Comparison of ENCODE assay signal across 8 mouse cellular contexts in the genomic region with DNA sequence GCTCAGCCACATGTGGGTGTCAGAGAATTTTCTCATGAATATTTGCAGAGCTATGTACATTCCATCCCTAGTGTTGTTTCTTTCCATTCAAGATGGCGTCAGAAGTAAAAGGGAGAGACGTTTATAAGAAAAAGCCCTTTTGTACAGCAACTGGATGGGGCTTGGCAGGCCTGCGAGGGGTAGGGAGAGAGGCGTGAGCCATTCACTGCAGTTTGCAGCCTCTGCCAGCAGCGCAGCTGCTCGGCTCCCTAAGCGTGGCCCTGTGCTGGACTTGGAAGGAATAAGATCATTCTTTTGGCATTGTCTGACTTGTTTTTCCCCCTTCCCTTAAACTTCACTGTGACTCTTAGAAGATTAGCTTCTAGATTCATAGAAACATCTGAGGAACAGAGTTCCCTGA. TPM values are rescaled to one million over a fixed set of nuclear protein-coding genes. Genes with fewer than 3 reads are reported as not detected.
DNase-seq lines count a peak whose midpoint lies in the region; TF ChIP-seq lines count a peak whose summit lies in the region.
"Had no signal": no experiment of that assay in that cellular context is flagged by ENCODE, and none has a peak within 500 bp of the region (broad histone marks: within the 10 kb centered on the region; RNA-seq: fewer than 3 reads in every experiment).

No protein-coding gene starts in this region.

- TF ChIP-seq CTCF in left cerebral cortex, adult 2 months (IDR thresholded peaks at IDR 0.05) = no peak

- no peak overlapping the region for H3K4me3 ChIP-seq in left cerebral cortex, adult 2 months
- H3K4me3 ChIP-seq: embryonic facial prominence, embryonic 12.5 days had no signal

- peak in 1 of 2 experiments; percentile 13 for DNase-seq in left cerebral cortex, adult 2 months (ENCODE audit: extremely low spot score in 1 of 2, low spot score in 2 of 2)
- DNase-seq in left cerebral cortex, adult 9 months (ENCODE audit: low spot score in 2 of 2) = no peak
- peak; percentile 48 to 73 for DNase-seq in gastrocnemius, adult 8-10 months (ENCODE audit: low spot score in 2 of 2)
- DNase-seq in heart, postnatal 10 days = peak; percentile 77 to 83
- DNase-seq in right cerebral cortex, postnatal 14 days = peak; percentile 18
- DNase-seq in embryo, embryonic 11 days = no peak
- DNase-seq in cerebellum, postnatal 36 days = no peak

- intact Hi-C loops in left cerebral cortex, adult 2 months (cut with DNase I) = no loop called here
- intact Hi-C loops in heart, postnatal 10 days (cut with DNase I) = loop anchor here (1.0 kb wide), 1 partner anchor 10 kb away; no protein-coding TSS in a partner anchor

- H3K27ac ChIP-seq in left cerebral cortex, adult 2 months = peak overlapping the region; percentile 7; the same call in 1 of the 2 replicates
- H3K27ac ChIP-seq: embryonic facial prominence, embryonic 12.5 days had no signal

RNA-seq across cellular contexts. Expression of a gene that starts 14.9 kb away (rescaled TPM):
- total RNA-seq in left cerebral cortex, adult 2 months (2021) = 10 to 100 TPM; 10.1 to 10.8 TPM
- total RNA-seq in gastrocnemius, adult 8-10 months (2022) = 1 to 10 TPM; 1.7 to 2.5 (median 2.0) TPM
- 10 to 100 TPM; 17.4 to 18.9 TPM for total RNA-seq in heart, postnatal 10 days (2021)

RNA-seq across cellular contexts. Expression of a gene that starts 34.5 kb away (rescaled TPM):
- total RNA-seq in left cerebral cortex, adult 2 months (2021) = 10 to 100 TPM; 41.6 to 42.5 TPM
- total RNA-seq in gastrocnemius, adult 8-10 months (2022) = 10 to 100 TPM; 11.6 to 14.0 (median 11.9) TPM
- total RNA-seq in heart, postnatal 10 days (2021) = 10 to 100 TPM; 12.4 to 15.5 TPM

RNA-seq across cellular contexts. Expression of a gene that starts 34.7 kb away (rescaled TPM):
- 10 to 100 TPM; 11.7 to 14.4 TPM for total RNA-seq in left cerebral cortex, adult 2 months (2021)
- 1 to 10 TPM; 6.6 to 9.5 (median 7.1) TPM for total RNA-seq in gastrocnemius, adult 8-10 months (2022)
- total RNA-seq in heart, postnatal 10 days (2021) = 10 to 100 TPM; 12.3 to 13.1 TPM

Comparison
In these comparisons a context has a peak if more than half of its experiments do, and no peak if none do; other contexts are left out.
1. DNase-seq: peak in gastrocnemius, adult 8-10 months (2 of 2), heart, postnatal 10 days (2 of 2) and right cerebral cortex, postnatal 14 days (single experiment); none in left cerebral cortex, adult 9 months (0 of 2), embryo, embryonic 11 days (single experiment) and cerebellum, postnatal 36 days (0 of 2).